Mouse (Mus musculus) stomach, postnatal 0 days (tissue): ENCODE measurements around the gene Rabgef1.

Source experiments
- CTCF ChIP-seq: IDR thresholded peaks from 2 replicates; pipeline ENCODE4 v1.5.1; 2016; ENCODE audit warnings: antibody characterized with exemption, low read depth, mild to moderate bottlenecking, moderate library complexity
- EP300 ChIP-seq: optimal IDR thresholded peaks from 2 replicates; pipeline ENCODE3; 2016; ENCODE audit warnings: antibody characterized with exemption

DNA sequence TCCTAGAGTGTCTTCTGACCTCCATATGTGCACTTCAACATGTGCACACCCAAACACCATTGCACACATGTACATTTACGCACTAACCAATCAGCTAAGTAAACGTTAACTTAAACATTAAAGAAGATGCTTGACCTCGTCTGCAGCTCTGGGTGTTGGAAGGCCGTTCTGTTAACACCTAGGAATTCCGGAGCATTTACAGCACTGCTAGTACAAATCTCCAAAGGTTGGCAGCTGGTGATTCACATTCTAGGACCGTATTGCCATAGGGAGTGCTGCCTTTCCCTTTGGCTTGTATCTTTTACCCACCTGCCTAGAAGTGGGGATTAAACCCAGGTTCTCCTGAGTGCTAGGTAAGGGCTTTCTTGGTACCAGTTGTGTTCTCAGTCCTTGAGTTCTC is 20.3 kb downstream of the Rabgef1 start:
- TF ChIP-seq CTCF (no peak), EP300 (no peak)
